Mouse (Mus musculus) heart, postnatal 14 days (tissue): ENCODE measurements around the gene Fgf13. TPM values are rescaled to one million over a fixed set of nuclear protein-coding genes. Genes with fewer than 3 reads are reported as not detected.

Source experiments
- DNase-seq, 2 experiments: peaks; one replicate each; pipeline ENCODE4 v3.0.0; 2021 to 2022
- intact Hi-C: fragments of 180-260 bp; cut with DNase I; formaldehyde crosslinking; loops from one replicate; pipeline ENCODE4 v1.15.1; 2025
- total RNA-seq, 2 experiments: library from RNA; stranded (reverse); gene quantifications; 2 replicates each; pipeline ENCODE4 v1.2.3; 2021

Fgf13 gene
- total RNA-seq, 2 experiments from 2014 or later, result 105 to 119 TPM

DNA sequence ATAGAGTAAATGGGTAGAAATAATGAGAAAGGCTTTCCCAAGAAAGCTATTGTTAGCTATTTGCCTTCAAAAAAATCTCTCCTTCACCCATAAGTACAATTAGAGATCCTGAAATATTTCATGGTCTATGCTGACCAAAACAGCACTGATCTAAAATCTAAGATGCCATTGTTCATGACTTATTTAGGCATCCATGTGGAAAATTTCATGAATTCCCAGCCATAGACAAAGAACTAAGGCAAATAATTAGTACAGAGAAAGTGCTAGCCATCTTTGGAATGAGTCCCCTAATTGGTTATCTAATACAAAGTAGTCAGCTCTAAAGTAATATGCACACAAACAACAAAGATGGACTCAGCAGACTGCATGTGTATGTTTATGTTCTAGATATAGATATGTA, 366.7 kb downstream of the Fgf13 start:
- DNase-seq, result no peak
- intact Hi-C loops, result no loop called here

- intact Hi-C loops, result loop anchor here (5.0 kb wide), 1 partner anchor 413 kb away; no protein-coding TSS in a partner anchor
- no peak for DNase-seq
These were observed 373.7 kb downstream of the Fgf13 start for GRCm38 (mm10) chrX:59194149-59194548.

GRCm38 (mm10) chrX:59186922-59187321, 380.9 kb downstream of the Fgf13 start:
- peak in 1 of 2 experiments; percentile 3 for DNase-seq
- intact Hi-C loops, result no loop called here

GRCm38 (mm10) chrX:59182323-59182722, 385.5 kb downstream of the Fgf13 start:
- intact Hi-C loops, result no loop called here
- DNase-seq, result no peak

- intact Hi-C loops, result loop anchor here (5.0 kb wide), 1 partner anchor 848 kb away; no protein-coding TSS in a partner anchor
- no peak for DNase-seq
These were observed 388.2 kb downstream of the Fgf13 start for GRCm38 (mm10) chrX:59179627-59180026.

DNA sequence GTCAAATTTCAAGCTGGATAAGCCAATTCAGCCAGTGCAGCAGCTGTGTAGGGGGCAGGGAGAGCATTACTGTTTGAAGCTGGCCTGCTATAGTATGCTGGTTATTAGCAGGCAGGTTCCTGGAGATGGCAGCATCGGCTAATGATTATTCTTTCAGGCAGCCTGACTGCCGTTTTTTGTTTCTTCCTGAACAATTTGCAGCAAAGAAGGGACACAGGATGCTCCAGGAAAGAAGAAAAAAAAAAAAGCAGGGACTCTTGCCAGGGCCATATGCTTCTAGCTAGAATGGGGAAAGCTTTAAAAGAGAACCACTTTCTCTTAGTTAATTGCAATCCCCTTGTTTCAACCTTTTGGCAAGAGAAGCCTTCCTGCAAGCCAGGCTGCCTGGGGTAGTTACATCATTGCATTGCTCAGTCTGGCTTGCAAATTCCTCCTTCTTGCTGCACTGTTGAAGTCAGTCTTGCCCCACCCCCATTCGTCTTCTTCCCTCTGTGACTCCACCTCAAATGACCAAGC, 388.7 kb downstream of the Fgf13 start:
- DNase-seq, result peak; percentile 4 to 41
- intact Hi-C loops, result loop anchor here (5.0 kb wide), 1 partner anchor 848 kb away; no protein-coding TSS in a partner anchor

- DNase-seq, result no peak
- intact Hi-C loops, result loop anchor here (5.0 kb wide), 1 partner anchor 850 kb away; no protein-coding TSS in a partner anchor
These were observed 390.2 kb downstream of the Fgf13 start for GRCm38 (mm10) chrX:59177653-59178052.

DNA sequence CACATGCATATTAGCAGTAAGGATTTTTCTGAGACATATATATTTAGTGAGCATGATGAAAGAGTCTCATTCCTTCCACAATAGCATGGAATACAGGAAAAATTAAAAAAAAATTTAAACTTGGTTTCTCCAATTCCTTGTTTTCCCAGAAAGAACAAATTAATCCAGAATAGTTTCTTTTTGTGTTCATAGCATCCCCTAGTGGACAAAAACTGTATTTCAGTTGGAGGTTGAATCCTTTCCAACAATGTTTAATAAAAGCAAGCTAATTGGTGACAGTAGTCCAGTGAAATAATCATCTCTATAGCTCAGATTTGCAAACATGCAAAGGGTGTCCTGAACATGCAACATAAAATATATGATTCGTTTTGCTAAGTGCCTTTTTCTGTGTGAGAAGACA, 395.7 kb downstream of the Fgf13 start:
- intact Hi-C loops, result no loop called here
- DNase-seq, result no peak

DNA sequence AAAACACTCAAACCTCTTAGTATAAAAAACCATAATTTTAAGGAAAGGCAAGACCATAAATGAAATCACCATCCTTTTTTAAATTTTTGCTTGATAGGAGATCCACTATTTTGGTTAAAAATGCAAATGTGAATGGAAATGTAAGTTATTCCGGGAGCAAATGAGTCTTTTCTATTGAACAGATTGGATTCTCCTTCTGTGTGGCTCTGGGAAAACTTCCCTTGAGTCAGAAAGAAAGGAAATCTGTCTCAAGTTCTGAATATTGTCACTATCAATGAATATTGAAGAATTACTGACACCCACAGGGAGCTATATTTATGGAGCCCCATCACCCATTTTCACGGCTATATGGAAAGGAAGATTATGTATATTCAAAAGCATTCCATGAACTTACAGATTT, 401.1 kb downstream of the Fgf13 start:
- no peak for DNase-seq
- intact Hi-C loops, result no loop called here

DNA sequence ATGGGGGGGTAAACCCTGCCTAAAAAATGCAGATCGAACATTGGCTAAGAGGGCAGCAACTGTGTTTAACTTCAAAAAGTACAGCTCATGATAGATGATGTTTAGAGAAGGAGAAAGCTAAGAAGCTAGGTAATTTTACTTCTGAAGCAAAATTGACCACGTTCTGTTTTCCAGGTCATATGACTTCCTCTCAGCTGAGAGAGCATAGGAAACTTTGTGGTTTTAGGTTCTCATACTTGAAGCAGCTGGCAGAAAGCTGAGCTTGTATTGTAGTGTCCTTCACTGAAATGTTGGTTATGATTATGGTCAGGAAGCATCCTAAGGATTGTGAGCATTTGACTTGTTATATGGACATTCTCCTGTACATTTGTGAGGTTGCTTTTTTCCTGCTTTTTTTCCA, 425.9 kb downstream of the Fgf13 start:
- DNase-seq, result no peak
- intact Hi-C loops, result no loop called here

DNA sequence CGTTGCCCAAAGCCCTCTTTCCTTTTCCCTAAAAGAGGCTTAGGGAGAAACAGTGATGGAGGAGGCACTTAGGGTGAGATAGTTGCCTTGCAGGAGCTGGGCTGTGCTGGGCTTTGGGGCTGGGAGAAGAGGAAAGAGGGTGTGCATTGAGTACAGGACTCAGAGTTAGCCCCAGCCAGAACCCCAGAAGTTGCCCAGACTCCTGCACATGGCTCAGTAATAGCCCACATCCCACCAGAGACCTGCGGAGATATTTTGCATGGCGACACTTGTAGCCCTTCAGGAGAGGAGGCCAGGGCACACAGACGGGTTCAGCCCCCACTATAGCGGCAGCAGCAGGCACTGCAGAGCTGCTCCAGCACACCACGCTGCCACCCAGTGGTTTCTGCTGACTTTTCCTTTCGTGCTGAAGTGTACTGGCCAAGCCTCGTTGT, 432.9 kb downstream of the Fgf13 start:
- intact Hi-C loops, result loop anchor here (10.0 kb wide), 1 partner anchor 320 kb away; no protein-coding TSS in a partner anchor
- DNase-seq, result peak; percentile 8 to 32

DNA sequence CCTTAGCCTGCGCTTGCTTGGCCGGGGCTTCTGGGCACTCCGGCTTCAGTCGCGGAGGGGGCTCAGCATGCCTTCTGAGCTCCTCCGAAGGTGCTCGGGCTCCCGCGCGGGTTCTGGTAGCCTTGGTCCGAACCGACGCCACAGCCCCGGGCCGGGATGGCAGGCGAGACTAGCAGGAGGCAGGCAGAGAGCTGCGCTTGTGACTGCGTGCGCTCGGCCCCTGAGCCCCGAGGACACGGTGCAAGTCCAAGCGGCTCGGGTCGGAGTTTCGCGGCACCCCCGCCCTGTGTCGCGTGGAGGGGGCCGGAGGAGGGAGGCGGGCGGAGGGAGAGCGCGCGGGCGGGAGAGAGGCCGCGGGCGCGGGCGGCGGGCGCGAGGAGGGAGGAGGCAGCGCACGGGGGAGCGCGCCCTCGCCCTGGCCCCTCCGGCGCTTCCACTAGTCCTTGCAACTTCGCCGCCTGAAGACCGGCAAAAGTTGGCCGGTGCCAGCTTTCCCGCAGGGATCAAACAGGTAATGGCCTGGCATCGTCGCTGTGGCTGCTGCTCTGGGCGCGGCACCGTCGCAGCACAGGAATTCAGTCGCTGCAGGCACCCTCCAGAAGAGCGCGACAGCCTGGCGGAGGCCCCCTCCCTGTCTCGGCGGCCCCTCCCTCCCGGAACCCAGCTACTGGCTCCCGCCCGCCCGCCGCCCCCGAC, 433.6 kb downstream of the Fgf13 start:
- intact Hi-C loops, result loop anchor here (10.0 kb wide), 1 partner anchor 320 kb away; no protein-coding TSS in a partner anchor
- DNase-seq, result peak; percentile 8 to 16

DNA sequence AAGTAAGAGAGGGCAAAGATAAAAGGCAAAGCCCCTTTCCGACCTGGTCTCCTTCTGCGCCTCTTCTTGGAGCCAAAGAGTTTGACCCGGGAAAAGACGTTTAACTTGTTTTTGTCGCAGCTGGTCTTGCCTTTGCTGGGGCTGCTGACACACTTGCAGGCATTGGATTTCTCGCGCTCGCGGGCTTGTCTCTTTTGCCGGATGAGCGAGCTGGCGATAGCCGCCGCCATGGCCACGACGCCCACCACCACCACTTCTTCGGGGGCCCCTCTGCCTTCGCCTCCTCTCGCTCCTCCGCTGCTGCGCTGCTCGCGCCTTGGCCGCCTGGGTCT, 434.1 kb downstream of the Fgf13 start:
- no peak for DNase-seq
- intact Hi-C loops, result loop anchor here (10.0 kb wide), 1 partner anchor 319 kb away; no protein-coding TSS in a partner anchor

- intact Hi-C loops, result loop anchor here (10.0 kb wide), 1 partner anchor 319 kb away; no protein-coding TSS in a partner anchor
These were observed 434.5 kb downstream of the Fgf13 start for GRCm38 (mm10) chrX:59133416-59133815.

DNA sequence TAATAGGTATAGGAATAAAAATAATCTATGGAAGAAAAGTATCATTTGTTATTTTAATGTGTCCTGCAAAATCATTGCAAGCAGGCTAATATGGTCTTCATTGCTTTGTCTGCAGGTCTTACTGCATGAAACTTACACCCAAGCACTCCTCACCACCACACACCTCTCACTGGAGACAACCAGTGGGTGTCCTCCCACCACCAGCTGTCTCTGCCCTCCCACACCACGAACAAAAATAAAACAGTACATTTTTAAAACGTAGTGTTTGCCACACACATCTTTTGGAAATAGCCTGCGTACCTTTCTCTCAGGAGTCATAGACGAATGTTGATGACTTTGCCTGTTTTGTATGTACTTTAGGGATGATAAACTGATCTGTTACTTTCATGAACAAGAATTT, 441.2 kb downstream of the Fgf13 start:
- DNase-seq, result no peak

More at GRCm38 (mm10) chrX:59133416-59133815, 434.5 kb downstream of the Fgf13 start:
- DNase-seq, result no peak

GRCm38 (mm10) chrX:59113187-59113586, 454.7 kb downstream of the Fgf13 start:
- intact Hi-C loops, result no loop called here
- DNase-seq, result no peak

More for the DNA sequence above, 441.2 kb downstream of the Fgf13 start:
- intact Hi-C loops, result no loop called here

GRCm38 (mm10) chrX:59085928-59086327, 481.9 kb downstream of the Fgf13 start:
- no peak for DNase-seq

GRCm38 (mm10) chrX:59080427-59080826, 487.4 kb downstream of the Fgf13 start:
- intact Hi-C loops, result no loop called here
- no peak for DNase-seq

More at GRCm38 (mm10) chrX:59085928-59086327, 481.9 kb downstream of the Fgf13 start:
- intact Hi-C loops, result no loop called here

DNA sequence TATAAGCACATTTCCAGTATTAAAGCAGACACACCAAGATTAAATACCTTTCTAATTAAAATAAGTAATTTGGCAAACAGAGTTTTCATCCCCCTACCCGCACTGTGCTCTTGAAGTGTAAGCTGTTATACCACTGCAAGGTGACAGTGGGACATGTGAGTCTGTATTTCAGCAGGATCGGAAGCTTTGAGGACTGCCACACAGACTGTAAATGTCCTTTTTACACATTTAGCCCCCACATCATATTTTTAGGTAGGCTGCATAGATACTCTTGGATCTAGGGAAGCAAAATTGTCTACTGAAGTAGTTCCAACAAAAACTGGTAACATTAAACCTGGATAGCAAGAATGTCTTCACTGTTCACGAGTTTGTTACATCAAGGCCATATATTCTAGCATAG, 495.8 kb downstream of the Fgf13 start:
- no peak for DNase-seq
- intact Hi-C loops, result no loop called here

DNA sequence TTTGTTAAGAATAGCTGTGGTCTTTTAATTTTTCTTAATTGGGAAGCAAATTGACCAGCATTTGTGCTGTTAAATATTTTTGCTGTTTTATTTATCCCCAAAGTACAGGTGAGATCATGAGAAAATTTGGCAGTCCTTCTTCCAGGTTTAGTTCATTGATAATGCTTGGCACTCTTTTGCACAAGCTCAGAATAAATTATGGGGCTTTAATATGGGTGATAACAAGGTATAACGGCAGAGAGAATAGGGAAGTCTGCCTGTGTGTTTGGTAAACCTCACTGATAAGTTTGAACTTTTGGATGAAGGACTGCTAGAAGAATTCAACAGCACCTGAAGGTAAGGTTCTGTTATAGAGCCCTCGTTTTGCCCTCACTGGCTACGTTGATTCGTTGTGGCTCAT, 504.7 kb downstream of the Fgf13 start:
- intact Hi-C loops, result no loop called here

DNA sequence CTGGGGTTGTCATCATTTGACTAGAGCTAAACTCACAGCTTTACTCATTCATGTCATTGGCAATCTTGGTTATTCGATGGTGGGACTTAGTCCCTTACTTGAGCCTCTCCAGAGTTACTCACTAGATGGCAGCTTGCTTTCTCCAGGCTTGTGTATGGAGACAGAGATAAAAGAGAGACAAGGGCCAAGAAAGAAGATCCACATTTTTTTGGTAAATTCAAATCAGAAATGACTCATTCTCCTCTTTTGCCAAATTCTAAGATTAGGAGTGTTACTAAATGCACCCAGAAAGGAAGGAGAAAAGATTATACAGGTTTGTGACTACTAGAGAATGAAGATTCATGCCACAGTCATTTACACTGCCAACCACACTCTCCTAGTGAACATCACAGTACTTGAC, 532.9 kb downstream of the Fgf13 start:
- DNase-seq, result no peak
- intact Hi-C loops, result no loop called here

More for the DNA sequence above, 504.7 kb downstream of the Fgf13 start:
- DNase-seq, result no peak
